In the genomic region with DNA sequence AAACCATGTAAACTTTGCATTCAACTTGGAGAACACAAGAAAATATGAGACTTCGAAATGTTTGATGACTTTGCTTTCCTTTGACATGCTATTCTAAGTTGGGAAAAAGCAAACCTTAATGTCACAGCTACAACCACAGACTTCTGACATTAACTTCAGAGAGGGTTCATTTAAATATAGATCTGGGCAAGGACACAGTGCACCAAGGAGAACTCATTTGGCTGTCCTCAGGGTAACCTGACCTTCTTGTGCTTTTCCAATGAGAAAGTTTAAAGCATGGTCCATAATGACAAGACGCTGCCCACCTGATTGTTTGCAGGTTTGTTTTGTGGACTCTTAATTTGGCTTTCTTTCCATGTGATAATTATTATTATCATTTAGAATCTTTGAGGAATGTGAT, we compare ENCODE assay signal across 28 mouse cellular contexts.
"Had no signal": no experiment of that assay in that cellular context is flagged by ENCODE, and none has a peak within 500 bp of the region (broad histone marks: within the 10 kb centered on the region; RNA-seq: fewer than 3 reads in every experiment).

No protein-coding gene starts in this region.

- H3K4me3 ChIP-seq: embryonic facial prominence, embryonic 10.5 days; embryonic facial prominence, embryonic 12.5 days; embryonic facial prominence, embryonic 13.5 days; embryonic facial prominence, embryonic 15.5 days; erythroblast, embryonic 14.5 days; forebrain, embryonic 10.5 days; forebrain, embryonic 12.5 days; forebrain, embryonic 13.5 days; forebrain, embryonic 15.5 days; heart, adult 2 months; heart, embryonic 10.5 days had no signal

- H3K4me2 ChIP-seq: embryonic facial prominence, embryonic 12.5 days; embryonic facial prominence, embryonic 13.5 days; embryonic facial prominence, embryonic 15.5 days; forebrain, embryonic 12.5 days; forebrain, embryonic 13.5 days; forebrain, embryonic 15.5 days had no signal

- H3K9ac ChIP-seq: embryonic facial prominence, embryonic 12.5 days; embryonic facial prominence, embryonic 13.5 days; embryonic facial prominence, embryonic 15.5 days; forebrain, embryonic 12.5 days; forebrain, embryonic 13.5 days; forebrain, embryonic 15.5 days; forebrain, postnatal 0 days had no signal

- H3K27ac ChIP-seq: embryonic facial prominence, embryonic 10.5 days; embryonic facial prominence, embryonic 12.5 days; embryonic facial prominence, embryonic 13.5 days; embryonic facial prominence, embryonic 15.5 days; forebrain, embryonic 10.5 days; forebrain, embryonic 12.5 days; forebrain, embryonic 13.5 days; forebrain, embryonic 15.5 days; heart, adult 2 months; heart, embryonic 10.5 days had no signal

- H3K27me3 ChIP-seq: embryonic facial prominence, embryonic 12.5 days; embryonic facial prominence, embryonic 13.5 days; embryonic facial prominence, embryonic 15.5 days; forebrain, embryonic 12.5 days; forebrain, embryonic 13.5 days; forebrain, embryonic 15.5 days had no signal

- H3K4me1 ChIP-seq: embryonic facial prominence, embryonic 10.5 days; embryonic facial prominence, embryonic 12.5 days; embryonic facial prominence, embryonic 13.5 days; embryonic facial prominence, embryonic 15.5 days; forebrain, embryonic 10.5 days; forebrain, embryonic 12.5 days; forebrain, embryonic 13.5 days; forebrain, embryonic 15.5 days; heart, embryonic 10.5 days had no signal

- H3K36me3 ChIP-seq: embryonic facial prominence, embryonic 10.5 days; embryonic facial prominence, embryonic 12.5 days; embryonic facial prominence, embryonic 13.5 days; embryonic facial prominence, embryonic 15.5 days; forebrain, embryonic 10.5 days; forebrain, embryonic 12.5 days; forebrain, embryonic 15.5 days; heart, embryonic 10.5 days had no signal

- H3K9me3 ChIP-seq: embryonic facial prominence, embryonic 10.5 days; embryonic facial prominence, embryonic 12.5 days; embryonic facial prominence, embryonic 13.5 days; embryonic facial prominence, embryonic 15.5 days; forebrain, embryonic 10.5 days; forebrain, embryonic 12.5 days; forebrain, embryonic 13.5 days; forebrain, embryonic 15.5 days; heart, embryonic 10.5 days had no signal

- ATAC-seq: forebrain, embryonic 13.5 days; forebrain, embryonic 14.5 days; forebrain, embryonic 15.5 days; forebrain, embryonic 16.5 days; forebrain, postnatal 0 days had no signal

- DNase-seq: cerebellum, adult 2 months; cerebellum, adult 8-10 months; cerebellum, adult 9-10 months; cerebellum, adult 9-11 months; cerebellum, postnatal 10 days; cerebellum, postnatal 14 days; cerebellum, postnatal 25 days; cerebellum, postnatal 36 days; embryo, embryonic 11 days; forebrain, postnatal 0 days; gastrocnemius, postnatal 14 days; gastrocnemius, postnatal 25 days; gastrocnemius, postnatal 36 days; heart, adult 11 months; heart, adult 18-20 months; heart, adult 2 months had no signal
